Mouse (Mus musculus): ENCODE measurements around the gene Gbf1.

DNA sequence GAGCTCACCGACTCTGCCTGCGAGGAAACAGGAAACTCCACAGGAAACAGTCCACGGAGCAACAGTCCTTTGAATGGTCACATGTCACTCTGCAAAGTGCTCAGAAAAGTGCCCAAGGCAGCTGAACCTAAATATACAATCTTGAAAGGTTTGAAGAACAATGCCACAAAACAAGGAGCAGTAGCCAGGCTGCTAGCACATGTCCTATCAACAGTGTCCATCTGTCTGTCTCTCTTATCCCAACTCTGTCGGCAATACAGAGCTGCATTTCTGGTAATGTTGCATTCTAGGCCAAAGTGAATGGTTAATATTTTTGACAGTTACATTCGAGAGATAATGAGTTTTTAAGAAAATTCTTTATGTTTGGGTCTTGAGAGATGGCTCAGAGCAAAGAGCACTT is 90.1 kb downstream of the Gbf1 start:
- TF ChIP-seq CTCF (IDR thresholded peaks at IDR 0.05; ENCODE audit: low read depth) (no peak), EP300 (IDR thresholded peaks at IDR 0.05; ENCODE audit: low read depth) (0 out of 2 replicates have a peak, but pooled peaks have one; percentile 23)

Data from liver, postnatal 0 days (tissue).